Mouse (Mus musculus): ENCODE measurements around the gene Chrna7.

The Chrna7 gene

DNA sequence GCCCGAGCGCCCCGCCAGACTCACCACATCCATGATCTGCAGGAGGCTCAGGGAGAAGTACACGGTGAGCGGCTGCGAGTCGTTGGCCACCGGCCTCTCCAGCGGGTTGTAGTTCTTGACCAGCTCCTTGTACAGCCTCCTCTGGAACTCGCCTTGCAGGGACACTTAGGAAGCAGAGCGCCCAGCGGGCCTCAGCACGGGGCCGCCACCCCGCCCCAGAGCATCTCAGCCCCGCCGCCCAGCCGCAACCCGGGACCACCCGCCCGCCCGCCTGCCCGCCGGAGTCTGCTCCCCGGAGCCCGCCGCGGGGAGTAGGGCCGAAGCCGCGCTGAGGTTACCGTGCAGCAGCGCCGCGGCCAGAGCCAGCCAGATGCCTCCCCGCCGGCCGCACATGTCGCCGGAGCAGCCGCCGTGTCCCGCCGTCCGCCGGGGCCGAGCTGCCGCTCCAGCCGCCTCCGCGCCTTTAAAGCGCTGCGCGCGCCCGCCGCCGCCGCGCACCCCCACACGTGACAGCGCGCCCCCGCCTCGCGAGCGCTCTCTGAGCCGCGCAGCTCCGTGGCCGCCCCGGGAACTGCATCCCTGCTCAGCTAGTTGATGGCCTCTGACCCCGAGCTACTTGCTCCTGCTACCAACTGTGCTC is at the start of gene Chrna7:
Gene Chrna7 (minus strand): TSS at position 486 of the 640 bp plus-strand sequence.
- DNase-seq, result peak; percentile 85

- no peak for DNase-seq
Measured at GRCm38 (mm10) chr7:63249404-63249803, 37.0 kb upstream of the Chrna7 start.

GRCm38 (mm10) chr7:63237852-63238516 is 25.6 kb upstream of the Chrna7 start:
- DNase-seq, result peak; percentile 83

DNA sequence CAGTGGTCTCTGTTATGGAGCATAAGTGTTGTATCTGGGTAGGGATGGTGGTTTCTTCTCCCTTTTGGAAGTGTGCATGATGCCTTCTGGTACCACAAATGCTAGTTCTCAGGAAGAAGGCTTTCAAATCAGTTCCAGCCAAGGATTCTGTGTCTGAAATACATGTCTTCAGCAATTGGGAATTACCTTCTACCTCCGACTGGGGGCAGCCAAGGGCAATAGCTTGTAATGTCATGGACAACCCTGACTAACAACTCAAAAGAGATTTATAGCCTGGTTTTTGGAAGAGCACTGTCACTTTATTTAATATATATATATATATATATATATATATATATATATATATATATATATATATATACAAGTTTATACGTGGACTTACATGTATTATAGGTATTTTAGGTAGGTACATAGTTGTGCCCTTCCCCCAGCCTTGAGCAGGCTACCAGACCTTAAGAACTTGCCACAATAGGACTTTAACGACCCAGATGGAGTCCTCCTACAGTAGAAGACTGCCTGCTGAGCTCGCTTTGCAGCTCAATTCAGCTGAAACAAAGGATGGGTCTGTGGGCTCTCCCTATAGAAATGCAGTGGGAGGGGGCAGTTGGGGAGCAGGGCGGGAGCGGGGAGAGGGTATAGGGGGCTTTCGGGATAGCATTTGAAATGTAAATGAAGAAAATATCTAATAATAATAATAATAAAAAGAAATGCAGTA is 12.9 kb upstream of the Chrna7 start:
- DNase-seq, result no peak

DNA sequence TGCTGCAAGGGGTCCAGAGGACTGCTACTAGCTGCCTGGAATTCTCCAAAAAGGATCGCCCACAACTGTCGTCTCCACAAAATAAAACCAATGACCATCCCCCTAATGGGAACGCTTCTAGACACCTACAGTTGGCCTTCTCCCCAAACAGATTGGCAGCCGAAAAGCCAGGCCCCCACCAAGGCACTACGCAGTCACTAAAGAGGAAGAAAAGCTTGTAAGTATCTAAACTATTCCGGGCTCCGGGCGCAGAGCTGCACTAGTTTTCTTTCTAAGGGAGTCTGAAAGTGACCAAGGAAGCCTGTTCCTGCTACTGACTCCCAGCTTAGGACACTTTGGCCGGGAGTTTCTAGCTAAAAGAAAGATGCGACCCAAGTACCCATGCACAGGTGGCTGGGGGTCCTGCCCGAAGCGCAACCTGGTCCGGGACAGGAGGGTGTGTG is 707 bp downstream of the Chrna7 start:
- DNase-seq, result no peak

GRCm38 (mm10) chr7:63209501-63209900 is 2.9 kb downstream of the Chrna7 start:
- no peak for DNase-seq

DNA sequence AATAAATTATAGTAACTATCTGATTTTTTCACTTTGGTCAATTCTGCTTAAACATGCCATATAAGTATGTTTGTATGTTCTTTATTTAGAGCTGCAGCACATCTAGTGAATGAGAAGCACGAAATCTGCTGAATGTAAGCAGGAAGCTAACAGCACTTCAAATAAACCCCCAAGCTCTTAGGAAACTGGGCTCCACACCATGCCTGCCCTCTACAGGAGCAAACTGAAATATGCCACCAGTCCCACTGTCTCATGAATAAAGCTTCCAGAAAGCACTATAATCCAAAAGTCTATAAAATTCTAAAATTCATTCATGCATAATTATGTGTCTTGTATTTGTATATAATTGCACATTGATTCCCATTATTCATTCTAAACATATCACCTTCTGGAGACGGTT is 5.2 kb downstream of the Chrna7 start:
- DNase-seq, result no peak

DNA sequence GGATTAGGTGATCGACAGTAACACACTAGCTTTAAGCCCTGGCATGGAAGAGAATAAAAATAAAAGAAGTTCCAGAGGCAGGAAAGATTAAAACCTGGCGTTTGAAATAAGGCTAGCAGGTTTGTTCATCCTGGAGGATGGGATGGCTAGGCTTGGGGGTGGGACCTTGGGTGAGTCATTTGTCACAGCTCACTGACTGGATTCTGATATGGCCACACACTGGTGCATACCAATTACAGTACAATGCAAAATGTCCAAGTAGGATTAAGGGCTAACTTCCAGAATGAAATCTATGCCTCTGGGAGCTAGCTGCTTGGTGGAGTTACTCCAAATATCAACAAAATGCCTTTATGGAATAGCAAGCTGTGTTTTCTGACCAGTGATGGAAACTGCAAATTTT is 16.8 kb downstream of the Chrna7 start:
- DNase-seq, result no peak

- no peak for DNase-seq
Measured at GRCm38 (mm10) chr7:63189647-63190534, 22.5 kb downstream of the Chrna7 start.

DNA sequence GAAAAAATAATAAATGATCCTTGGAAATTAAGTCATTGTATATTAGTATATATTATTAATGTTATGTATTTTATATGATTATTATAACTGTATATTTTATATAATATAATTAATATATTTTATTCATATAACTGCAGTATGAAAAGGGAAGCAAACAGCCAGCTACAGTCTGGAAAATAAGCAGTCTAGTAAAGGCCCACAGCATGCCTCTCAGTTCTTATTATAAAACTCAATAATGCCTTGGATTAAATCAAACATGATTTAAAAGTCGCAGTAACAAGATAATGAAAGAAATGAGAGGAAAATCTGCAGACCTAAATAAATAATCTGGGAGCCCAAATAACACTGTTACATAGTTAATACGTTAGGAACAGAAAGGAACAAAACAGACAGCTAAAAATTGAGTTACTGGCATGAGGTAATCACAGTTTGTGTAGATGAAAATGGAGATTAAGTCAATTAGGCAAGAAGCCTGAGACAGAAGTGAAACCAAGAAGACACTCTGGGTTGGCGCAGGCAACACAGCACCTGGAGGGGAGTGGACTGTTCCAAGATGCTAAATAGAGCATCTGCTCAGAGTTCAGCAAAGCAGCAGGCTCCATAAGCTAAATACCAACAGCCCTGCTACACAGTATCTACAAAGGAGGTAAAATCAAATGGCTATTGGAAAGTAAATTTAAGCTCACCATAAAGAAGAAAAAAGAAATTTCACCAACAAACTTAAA is 42.1 kb downstream of the Chrna7 start:
- peak; percentile 23 for DNase-seq

DNA sequence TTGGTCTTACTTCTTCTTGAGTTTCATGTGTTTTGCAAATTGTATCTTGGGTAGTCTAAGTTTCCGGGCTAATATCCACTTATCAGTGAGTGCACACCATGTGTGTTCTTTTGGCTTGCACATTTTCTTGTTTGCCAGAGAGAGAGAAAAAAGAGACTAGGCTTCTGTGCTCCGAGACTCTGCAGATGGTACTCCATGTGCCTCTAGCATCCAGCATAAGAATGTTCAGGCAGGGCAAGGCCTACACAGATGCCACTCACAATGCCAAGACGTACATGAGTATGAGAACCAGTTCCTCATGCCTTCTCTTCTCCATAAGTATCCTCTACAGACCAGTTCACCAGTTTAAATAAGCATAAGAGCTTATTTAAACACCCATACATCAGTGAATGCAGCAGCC is 47.8 kb downstream of the Chrna7 start:
- no peak for DNase-seq

GRCm38 (mm10) chr7:63162272-63162864 is 50.0 kb downstream of the Chrna7 start:
- no peak for DNase-seq

- no peak for DNase-seq
Measured at GRCm38 (mm10) chr7:63153239-63153638, 59.1 kb downstream of the Chrna7 start.

DNA sequence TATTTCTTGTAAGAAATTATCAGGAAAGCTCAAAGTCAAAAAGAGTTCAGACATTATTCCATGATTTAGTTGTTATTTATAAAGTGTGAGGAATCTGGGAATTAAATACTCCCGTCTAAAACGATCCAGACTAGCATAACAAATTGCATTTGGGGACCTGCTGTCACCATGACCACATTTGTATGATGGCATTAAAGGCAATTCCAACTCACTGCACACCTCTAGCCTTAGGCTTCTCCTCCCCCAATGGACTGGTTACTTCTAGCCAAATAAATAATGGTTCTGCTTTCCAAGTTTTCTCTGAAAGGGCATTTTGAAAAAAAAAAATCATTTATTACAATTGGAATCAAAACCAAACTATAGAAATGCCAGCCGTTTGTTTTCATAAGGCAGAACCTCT is 63.6 kb downstream of the Chrna7 start:
- DNase-seq, result no peak

- peak; percentile 54 for DNase-seq
Measured at GRCm38 (mm10) chr7:63148321-63148720, 64.0 kb downstream of the Chrna7 start.

DNA sequence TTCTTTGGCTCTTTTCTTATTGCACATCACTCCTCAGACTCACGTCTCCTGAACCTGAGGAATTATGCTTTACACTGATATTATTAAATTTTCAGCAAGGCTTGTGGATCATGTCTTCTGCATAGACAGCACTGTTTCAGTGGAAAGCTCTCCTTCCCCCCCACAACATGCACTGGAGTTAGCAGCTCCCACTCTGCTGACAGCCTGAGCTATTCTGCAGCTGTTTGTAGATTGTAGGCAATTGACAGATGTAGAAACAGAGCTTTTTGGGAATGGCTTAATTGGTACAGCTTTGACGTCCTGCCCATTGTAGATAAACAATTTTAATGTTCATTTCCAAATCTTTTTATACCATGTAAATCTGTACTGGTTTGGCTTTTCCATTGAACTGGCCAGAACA is 89.8 kb downstream of the Chrna7 start:
- DNase-seq, result no peak

DNA sequence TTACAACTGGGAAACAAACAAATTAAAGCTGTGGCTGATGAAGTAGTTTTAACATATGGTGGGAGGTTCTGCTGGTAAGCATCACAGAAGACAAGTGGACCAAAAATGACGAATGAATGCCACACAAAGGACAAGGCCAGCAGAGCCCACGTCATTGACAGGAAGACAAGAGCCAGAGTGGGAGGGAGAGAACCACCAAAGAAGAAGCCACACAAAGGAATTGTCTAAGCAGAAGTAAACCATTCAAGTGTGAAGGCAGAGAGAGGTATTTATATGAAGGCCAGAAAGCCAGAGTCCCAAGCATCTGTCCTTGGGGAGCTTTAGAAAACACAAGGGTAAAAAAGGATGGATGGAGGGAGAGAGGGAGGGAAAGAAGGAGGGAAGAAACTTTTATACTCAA is 98.7 kb downstream of the Chrna7 start:
- no peak for DNase-seq

DNA sequence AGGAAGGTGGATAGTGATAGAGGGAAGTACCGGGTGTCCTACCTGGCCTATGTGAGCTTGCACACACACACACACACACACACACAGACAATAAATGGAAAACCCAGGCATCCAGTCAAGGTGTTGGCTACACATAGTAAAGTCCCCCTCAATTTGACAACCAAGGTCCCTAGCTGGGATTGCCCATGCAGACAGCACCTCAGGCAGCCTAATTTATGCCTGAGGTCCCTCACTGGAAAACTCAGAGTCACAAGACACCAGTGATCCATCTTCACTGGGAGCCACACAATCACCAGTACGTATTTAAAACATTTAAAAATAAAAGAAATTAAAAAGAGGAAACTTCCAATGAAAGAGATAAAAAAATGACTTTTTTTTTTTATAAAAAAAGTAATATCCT is 99.1 kb downstream of the Chrna7 start:
- no peak for DNase-seq

- DNase-seq, result no peak
Measured at GRCm38 (mm10) chr7:63109348-63109747, 103.0 kb downstream of the Chrna7 start.

DNA sequence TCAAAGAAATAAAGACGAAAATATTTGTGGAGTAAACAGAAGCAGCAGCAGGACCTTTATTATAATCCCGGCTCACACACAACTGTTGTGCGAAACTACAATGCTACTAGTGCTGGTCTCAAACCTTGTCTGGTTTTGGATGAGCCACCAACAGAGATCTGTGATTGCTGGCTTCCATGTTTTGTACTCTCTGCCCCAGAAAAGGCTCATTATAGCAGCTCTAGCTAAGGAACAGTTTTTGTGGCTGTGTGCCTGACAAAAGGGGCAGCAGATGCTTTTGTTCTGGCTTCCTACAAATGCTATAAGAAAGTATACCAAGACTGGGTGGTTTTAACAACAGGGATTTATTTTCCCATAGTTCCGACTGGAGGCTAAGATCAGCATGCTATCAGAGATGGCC is 126.4 kb downstream of the Chrna7 start:
- DNase-seq, result no peak

DNA sequence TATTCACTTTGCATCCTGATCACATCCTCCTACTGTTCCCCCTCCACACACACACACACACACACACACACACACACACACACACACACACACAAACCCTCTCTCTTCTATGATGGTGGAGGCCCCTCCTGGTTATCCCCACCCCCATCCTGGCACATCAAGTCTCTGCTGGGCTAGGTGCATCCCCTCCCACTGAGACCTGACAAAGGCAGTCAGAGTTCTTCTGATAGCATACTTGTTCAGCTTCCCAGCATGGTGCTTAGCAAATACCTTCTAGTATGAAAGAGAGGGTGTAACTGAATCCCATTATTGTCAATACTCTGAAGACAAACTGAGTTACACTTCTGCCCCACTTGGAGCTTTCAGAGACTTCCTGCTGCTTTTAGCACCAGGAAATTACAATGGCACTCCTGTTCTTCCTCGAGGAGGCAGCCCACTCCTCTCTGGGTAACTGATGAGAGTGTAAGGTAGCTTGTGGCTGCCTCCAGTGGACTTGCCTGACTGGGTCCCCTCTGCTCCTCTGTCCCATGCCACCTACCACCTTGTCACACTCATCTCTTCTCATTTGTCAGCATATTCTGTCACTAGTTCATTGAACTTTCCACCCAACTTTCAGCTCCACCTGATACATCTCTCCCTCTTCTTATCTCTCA is 127.9 kb downstream of the Chrna7 start:
- no peak for DNase-seq

Data from cerebellum, adult 9-11 months (tissue).